Mouse (Mus musculus) left cerebral cortex, postnatal 36 days (tissue): Measurements from ENCODE around the gene Atf1. TPM values are rescaled to one million over a fixed set of nuclear protein-coding genes. Genes with fewer than 3 reads are reported as not detected.
"Not testable (repeated sequence)": the region's sequence is repeated elsewhere in the genome, so short reads cannot be mapped to it uniquely, and the experiment has no call there.

Experiments used
- DNase-seq, 2 experiments: peaks; one replicate each; pipeline ENCODE4 v3.0.0; 2021 to 2022; ENCODE audit warnings: low spot score in 2 of 2, mixed read lengths in 1 of 2
- intact Hi-C: fragments of 180-260 bp; cut with DNase I; formaldehyde crosslinking; loops from one replicate; pipeline ENCODE4 v1.15.1; 2025
- total RNA-seq, 2 experiments: library from RNA; stranded (reverse); gene quantifications; 2 replicates each; pipeline ENCODE4 v1.2.3; 2021

Gene Atf1
- total RNA-seq, 2 experiments from 2014 or later = 14.0 to 20.8 TPM

DNA sequence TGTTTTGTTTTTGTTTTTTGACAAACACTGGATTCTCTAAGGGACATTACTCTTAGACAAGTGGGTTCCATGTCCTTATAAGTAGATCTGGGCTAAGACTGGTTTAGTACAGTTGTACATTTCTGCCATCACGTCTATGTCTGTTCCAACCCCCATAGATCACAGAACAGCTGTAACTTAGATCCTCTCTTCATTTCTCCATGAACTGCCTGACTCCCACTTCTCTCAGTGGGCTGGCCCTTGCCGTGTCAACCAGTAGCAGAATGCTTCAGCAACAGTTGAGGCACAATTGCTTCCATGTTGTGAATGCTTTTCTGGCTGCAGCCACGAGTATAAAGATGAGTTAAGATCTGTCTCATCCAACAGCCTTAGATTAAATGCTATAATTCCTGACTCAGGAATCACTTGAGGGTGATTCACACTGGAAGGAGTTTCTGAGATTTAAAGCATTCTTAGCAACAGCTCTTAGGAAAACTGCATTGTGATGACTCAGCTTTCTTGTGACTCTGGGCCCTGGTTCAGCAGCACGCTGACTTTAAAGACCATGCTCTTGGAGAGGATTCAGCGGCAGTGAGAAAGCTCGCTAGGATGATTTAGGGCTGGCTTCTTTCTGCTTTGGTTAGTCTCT, 23.6 kb downstream of the Atf1 start:
- intact Hi-C loops = no loop called here
- peak in 1 of 2 experiments; percentile 23 for DNase-seq

DNA sequence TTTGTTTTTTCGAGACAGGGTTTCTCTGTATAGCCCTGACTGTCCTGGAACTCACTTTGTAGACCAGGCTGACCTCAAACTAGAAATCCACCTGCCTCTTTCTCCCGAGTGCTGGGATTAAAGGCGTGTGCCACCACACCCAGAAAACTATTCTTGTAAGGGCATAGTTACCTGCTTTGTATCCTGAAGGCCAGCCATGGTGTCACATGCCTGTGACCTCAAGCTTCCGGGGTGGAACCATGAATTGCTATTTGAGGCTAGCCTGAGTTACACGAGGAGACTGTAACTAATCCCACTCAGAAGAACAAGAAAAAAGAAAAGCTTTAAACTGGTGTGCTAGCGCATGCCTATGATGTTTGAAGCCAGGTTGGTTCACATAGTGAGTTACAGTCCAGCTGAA, 28.8 kb downstream of the Atf1 start:
- DNase-seq = no peak
- intact Hi-C loops = no loop called here

DNA sequence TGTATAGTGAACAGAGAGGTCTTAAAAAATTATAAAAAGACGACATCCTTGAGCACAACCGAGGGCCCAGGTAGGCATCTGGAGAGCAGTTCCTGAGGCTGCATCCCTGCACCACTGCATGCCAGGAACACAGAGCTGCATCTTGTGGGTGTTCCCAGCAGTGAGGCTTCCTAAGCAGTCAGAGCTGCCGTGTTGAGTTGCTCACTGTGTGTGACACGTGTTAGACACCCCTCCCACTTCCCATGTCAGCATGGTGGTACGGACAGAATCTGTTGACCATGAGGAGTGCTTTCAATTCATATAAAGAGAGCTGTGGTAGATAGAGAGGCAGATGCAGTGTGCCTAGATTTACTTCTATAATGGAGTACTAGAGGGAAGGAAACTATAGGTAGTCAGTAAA, 29.7 kb downstream of the Atf1 start:
- intact Hi-C loops = no loop called here
- no peak for DNase-seq

DNA sequence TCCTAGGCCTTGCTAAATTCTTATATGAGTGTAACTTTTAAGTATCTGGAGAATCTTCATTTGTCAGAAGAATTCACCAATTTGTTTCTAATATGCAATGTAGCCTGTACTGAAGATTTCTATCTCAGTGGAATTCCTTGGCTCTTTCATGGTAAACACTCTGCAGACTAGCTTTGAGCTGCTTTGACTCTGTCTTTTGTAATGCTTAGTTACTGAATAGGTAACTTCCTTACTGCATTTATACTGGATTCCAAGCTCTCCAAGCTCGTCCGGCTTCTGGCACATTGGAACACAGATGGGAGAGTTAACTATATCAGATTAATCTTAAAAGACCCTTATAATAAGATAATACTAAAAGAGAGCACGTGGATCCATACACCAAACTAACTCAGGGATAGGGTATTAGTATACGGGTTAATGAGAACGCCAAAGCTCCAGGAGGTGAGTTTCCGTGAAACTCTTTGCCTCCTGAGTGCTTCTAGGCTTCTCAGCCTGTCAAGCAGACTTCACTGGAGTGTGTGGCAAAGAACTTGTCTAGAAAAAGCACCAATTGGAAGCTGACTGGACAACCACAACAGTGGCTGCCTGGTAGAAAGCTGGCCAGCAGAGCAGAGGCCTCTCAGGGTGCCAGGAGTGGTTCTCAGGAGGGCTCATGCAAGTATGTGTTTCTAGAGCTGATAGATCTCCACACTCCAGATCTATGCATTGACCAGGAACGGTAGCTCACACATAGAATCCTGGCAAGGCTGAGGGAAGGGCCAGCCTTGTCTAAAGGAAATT, 31.2 kb downstream of the Atf1 start:
- intact Hi-C loops = no loop called here

DNA sequence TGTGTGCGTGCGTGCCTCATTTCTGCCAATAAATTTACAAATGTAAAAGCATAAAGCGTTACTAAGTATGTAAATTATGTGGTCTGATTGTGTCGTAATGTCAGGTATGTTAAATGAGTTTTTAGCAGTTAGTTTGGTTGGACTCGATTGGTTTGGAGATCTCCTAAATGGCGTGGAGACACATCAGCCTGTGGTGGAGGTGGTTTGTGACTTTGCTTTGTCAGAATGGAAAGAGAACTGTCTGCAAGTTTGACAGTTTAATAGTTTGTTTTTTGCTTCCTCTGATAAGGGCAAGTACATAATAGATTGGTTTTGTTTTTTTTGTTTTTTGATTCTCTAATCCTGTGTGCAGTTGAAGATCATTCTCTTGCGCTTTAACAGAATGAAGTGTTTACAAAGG, 32.7 kb downstream of the Atf1 start:
- intact Hi-C loops = loop anchor here (5.0 kb wide), 2 partner anchors 117 to 197 kb away; no protein-coding TSS in a partner anchor
- DNase-seq = not testable (repeated sequence)

More for the DNA sequence above, 31.2 kb downstream of the Atf1 start:
- DNase-seq = no peak

DNA sequence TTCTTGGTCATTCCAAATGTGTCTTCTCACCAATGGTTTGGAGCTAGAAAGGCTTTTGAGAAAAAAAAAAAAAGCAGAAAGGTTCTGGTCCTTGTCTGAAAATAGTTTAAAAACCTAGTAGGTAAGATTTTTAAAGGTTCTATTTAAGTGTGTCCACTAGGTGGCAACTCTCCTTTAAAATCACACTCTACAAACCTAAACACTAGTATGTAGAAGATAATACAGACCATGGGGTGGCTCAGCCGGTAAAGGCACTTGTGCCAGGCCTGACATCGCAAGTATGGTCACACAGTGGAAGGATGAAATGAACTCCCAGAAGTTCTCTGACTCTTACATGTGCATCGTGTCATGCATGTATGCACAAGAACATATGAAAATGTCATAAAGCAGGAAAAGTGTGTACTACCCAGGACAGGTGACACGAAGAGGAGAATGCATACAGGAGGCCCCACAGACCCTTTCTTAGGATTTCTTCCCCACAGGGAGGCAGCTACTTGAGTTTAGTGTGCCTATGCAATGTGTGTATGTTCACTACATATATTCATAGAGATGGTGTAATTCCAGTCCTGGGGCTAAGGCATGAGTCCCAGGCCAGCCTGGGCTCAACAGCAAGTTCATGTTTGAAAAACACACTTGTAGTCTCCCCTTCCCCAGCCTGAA, 35.8 kb downstream of the Atf1 start:
- intact Hi-C loops = loop anchor here (5.0 kb wide), 2 partner anchors 114 to 194 kb away; no protein-coding TSS in a partner anchor
- DNase-seq = no peak

DNA sequence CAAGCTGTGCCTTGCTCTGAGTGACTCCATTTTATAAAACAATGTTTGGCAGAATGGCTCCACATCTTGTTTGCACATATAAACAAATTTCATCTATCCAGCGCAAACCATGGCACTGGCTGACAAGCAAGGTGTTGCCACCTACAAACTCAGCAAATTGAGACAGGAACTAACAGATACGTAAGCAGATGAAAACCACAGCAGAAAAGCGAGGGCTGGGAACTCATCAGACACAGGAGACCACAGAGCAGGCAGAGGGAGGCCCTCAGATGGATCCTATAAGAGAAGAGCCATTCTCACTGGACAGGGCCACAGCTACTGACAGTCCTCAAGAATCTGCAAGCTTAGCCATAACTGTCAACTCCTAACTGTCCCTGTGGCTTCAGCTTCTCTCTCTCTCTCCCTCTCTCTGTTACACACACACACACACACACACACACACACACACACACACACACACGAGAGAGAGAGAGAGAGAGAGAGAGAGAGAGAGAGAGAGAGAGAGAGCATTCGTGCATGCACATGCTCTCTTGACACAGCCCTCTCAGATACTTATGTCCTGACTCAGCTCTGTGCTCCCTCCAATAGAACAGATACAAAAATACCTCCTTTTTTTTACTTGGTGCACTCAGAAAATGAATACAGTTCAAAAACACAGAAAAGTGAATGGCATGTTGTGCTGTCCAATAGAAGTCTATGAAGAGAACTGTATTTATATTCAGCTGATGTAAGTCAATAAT, 38.1 kb downstream of the Atf1 start:
- no peak for DNase-seq
- intact Hi-C loops = no loop called here

DNA sequence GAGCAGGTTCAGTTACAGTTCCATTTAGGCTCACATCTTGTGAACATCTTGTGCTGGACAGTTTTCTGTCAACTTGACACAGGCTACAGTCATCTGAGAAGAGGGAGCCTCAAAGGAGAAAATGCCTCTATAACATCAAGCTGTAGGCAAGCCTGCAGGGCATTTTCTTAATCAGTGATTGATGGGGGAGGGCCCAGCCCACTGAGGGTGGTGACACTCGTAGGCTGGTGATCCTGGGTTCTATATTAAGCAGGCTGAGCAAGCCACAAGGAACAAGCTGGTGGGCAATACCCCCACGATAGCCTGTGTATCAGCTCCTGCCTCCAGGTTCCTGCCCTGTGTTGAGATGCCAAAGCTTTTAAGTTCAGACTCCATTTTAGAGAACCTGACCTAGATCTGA, 41.3 kb downstream of the Atf1 start:
- intact Hi-C loops = no loop called here
- DNase-seq = no peak

DNA sequence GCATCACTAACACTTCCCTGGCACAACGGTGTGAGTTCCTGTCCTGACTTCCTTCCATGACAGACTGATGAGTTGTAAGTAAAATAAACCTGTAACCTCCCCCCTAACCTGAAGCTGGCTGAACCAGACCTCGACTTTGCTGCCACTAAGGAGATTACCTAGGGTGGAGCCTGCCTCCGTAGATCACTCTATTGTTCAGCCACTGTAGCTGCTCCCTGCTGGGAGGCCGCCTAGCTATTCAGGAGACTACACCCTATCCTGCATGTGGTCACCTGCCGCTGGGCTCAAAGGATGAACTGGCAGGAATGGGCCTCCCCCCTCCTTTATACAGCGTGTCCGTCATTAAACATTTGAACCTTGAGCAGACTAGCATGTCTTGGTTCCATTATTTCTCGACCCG, 42.2 kb downstream of the Atf1 start:
- intact Hi-C loops = no loop called here
- no peak for DNase-seq

DNA sequence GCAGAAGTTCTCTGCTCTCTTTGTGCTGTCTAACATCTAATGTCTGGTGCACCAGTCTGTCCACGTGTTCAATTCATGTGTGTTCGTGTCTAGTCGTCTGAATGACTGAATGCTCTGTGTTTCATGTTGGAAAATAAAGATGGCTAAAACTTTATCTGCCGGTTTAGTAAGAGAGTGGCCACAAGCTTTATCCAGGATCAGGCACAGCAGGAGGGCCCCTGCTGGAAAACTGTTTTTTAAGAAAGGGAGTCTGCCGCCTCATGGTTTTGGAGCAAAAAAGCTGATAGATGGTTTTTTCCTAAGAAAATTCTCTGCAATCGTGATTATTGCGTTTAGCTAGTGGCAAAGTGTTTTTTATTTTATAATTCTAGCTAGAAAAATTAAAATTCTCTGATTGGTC, 43.0 kb downstream of the Atf1 start:
- intact Hi-C loops, DNase-seq: not testable (repeated sequence)

DNA sequence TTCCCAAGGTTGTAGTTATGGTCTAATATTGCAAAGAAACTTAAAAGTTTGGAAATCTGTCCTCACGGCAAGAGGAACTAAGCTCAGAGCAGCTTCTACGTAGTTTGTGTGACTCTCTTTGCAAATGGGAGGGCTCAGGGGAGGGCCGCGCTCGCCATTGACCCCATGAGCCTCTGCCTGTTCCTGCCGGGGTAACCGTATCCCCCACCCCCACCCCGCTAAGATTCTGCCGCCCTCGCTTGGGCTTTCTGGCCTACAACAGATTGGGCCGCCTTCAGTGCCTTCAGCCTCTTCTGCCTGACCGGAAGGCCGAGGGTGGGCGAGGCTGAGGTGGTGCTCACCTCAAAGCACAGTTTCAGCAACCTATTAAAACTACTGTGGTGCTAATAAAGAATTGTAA, 43.8 kb downstream of the Atf1 start:
- intact Hi-C loops = no loop called here
- DNase-seq = no peak

DNA sequence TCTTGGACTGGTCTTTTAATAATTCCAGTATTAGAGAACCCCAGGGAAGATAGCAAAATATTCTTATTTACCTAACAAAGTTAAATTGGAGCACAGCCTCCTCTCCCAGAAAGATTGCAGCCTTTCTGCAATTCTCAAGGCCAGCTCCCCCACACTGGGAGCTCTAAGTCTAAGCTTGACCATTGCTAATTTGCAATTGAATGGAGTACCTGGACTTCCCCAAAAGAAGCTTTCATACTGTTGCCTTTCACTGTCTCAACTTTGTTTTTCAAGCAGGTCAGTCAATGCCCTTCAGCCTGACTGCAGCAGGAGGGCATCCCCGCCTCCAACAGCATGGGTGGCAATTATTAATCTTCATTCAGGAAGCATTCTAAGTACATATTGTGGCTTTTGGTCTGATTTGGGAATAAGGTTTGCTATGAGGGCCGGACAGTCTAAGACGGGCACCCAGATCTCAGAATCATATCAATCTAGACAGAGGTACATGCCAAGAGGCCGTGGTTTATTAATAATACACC, 46.2 kb downstream of the Atf1 start:
- intact Hi-C loops = not testable (repeated sequence)

DNA sequence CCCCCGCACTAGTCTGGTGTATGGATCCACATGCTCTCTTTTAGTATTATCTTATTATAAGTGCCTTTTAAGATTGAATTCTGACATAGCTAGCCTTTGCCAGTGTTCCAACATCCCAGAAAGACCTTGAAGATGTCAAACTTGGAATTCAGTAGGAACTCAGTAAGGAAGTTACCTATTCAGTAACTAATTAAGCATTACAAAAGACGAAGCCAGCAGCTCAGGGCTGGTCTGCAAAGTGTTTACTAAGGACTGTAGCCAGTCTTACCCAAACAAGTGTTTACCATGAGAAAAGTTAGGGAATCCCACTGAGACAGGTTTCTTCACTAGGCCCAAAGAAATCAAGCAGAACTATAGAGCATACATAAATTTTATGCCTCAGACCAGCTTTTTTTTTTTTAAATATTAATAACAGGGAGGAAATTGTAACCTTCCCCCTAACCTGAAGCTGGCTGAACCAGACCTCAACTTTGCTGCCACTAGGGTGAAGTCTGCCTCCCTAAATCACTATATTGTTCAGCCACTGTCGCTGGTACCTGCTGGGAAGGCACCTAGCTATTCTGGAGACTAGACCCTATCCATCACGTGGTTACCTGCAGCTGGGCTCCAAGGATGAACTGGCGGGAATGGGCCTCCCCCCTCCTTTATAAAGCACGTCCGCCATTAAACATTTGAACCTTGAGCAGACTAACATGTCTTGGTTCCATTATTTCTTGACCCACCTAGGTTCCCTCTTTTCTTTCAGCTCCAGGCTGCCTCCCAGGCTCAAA, 47.4 kb downstream of the Atf1 start:
- DNase-seq = no peak
- intact Hi-C loops = no loop called here

More for the DNA sequence above, 46.2 kb downstream of the Atf1 start:
- not testable (repeated sequence) for DNase-seq

DNA sequence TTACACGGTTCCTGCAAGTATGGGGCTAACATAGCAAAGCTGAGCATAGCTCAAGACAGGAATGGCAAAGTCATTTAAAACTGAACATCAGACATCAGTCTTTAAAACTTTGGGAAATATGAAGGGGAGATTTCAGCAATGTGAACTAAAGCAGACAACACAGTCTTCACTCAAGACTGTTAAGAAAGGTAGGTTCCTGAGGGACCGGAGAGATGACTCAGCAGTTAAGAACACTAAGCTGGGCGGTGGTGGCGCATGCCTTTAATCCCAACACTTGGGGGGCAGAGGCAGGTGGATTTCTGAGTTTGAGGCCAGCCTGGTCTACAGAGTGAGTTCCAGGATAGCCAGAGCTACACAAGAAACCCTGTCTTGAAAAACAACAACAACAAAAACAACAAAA, 48.8 kb downstream of the Atf1 start:
- DNase-seq = no peak
- intact Hi-C loops = no loop called here

DNA sequence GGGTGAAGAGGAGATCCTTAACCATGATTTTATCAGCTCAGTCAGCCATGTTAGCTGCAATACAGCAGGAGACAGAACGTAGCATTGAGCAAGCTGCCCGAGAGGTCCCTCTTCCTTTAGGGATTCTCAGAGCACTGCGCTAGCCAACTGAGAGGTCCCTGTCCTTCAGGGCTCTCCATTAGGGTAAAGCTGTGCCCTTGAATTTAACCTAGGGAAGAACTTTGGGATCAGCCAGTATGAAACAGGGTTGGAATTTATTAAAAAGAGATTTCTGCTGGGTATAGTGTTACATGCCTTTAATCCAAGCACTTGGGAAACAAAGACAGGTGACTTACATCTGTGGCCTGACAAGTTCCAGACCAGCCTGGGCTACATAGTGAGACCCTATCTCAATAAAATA, 50.0 kb downstream of the Atf1 start:
- DNase-seq = no peak
- intact Hi-C loops = no loop called here

DNA sequence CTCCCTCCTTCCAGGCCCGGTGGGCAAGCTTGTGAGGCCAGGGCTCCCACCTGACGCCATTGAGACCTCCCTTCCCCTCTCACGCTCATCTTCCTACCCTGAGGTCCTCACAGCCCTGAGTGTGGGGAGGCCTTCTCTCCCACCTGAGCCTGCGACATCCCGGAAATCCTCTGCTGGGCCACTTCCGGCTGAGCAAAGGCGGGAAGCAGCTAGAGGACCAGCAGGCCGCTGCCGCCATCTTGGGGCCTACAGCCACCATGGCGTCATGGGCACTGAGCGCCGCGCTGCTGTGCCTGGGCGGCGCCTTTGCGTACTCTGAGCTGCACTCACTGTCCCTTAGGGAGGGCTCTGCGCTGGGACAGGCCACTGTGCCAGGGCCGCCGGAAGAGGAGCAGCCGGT, 53.0 kb downstream of the Atf1 start, which contains the start of gene Tmprss12:
Tmprss12 (plus strand) TSS at position 212 of the 400 bp plus-strand sequence.
- DNase-seq = no peak
- intact Hi-C loops = no loop called here

DNA sequence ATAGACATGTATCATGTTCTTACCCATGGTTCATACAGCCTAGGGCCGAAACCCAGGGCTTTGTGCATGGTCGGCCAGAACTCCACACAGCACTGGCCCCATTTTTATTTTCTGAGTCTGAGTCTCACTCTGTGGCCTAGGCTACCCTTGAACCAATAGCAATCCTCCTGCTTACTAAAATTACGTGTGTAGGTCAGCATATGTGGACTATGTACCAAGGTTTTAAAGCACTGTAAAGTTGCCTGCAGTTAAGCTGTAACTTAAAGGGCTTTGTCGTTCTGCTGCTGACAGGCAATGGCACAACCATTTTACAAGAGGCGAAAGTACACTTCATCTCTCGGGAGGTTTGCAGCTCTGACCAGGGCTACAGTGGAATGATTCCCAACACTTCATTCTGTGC, 61.4 kb downstream of the Atf1 start:
- intact Hi-C loops = no loop called here
- DNase-seq = no peak

DNA sequence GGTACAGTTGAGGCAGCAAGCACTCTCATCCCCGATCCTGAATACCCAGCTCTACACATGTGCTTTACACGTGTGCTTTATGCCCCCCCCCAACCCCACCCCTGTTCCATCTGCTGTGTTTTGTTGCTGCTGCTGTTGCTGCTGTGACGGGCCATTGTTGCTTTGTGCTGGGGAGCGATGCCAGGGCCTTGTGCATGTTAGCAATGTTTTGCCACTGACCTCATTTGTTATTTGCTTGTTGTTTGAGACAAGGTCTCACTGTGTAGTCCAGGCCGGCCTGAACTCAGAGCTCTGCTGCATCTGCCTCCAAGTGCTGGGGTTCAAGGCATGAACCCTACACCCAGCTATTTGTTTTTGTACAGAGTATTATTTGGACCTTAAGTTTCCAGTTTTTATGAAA, 63.2 kb downstream of the Atf1 start:
- intact Hi-C loops = no loop called here
- no peak for DNase-seq

DNA sequence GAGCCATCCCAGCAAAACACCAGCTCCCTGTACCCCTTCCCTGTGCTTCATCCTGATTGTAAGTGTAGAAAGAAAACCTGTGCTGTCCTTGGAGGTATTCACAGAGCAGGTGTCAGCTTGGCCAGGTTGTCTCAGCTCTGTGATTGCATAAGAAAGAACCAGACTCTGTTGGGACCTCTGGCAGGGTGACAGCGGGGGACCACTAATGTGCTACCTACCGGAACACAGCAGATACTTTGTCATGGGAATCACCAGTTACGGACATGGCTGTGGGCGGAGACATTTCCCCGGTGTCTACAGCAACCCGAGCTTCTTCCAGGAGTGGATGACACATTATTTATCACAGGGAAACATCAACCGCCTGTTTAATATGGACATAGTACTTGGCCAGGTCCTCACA, 64.7 kb downstream of the Atf1 start:
- no peak for DNase-seq
- intact Hi-C loops = no loop called here
